Mouse (Mus musculus): ENCODE measurements around the gene Htr3b. TPM values are rescaled to one million over a fixed set of nuclear protein-coding genes. Genes with fewer than 3 reads are reported as not detected.
A peak's percentile ranks its signal among the peaks of the same experiment; 100 is the strongest.

Htr3b gene
- polyA plus RNA-seq, 1 experiment from 2014 or later = 0.96 TPM

DNA sequence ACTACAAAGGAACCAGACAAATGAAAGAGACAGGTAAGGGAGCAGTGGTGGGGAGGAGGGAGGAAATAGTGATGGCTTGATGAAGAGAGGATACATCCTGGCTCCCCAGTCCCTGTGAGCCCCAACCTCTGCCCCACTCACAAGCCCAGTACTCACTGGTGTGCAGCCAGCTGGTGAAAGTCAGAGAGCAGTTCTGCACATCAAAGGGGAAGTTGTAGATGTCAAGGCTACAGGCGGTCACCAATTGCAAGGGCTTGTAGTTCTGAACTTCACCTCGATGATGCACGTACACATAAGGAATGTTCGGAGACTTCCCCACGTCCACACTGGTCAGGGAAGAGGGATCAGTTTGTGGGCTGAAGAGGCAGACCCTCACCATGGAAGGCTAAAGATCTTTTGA lies 60.4 kb downstream of the Htr3b start:
- no peaks in the 10 kb centered on the region for H3K27me3 ChIP-seq (replicated peaks; ENCODE audit: control insufficient read depth, insufficient read depth, low read length)
- no peaks in the 10 kb centered on the region for H3K36me3 ChIP-seq (ENCODE audit: control insufficient read depth, insufficient read depth)
- ATAC-seq = no peak
- WGBS = 76% methylated on average over 5 of the region's 5 CpGs
- no peak for TF ChIP-seq CTCF (IDR thresholded peaks at IDR 0.05; ENCODE audit: low read depth)
- H3K27ac ChIP-seq (ENCODE audit: low read depth, low read length) = no peak overlapping the region
- no peak overlapping the region for H3K4me3 ChIP-seq (ENCODE audit: low read depth, low read length)
- H3K4me2 ChIP-seq (replicated peaks; ENCODE audit: low read depth) = no peak overlapping the region
- no peaks in the 10 kb centered on the region for H3K9me3 ChIP-seq (ENCODE audit: control insufficient read depth)
- H3K9ac ChIP-seq (ENCODE audit: low read depth, low read length) = no peak overlapping the region
- H3K4me1 ChIP-seq (replicated peaks; ENCODE audit: control insufficient read depth, insufficient read depth, low read length) = no peaks in the 10 kb centered on the region

DNA sequence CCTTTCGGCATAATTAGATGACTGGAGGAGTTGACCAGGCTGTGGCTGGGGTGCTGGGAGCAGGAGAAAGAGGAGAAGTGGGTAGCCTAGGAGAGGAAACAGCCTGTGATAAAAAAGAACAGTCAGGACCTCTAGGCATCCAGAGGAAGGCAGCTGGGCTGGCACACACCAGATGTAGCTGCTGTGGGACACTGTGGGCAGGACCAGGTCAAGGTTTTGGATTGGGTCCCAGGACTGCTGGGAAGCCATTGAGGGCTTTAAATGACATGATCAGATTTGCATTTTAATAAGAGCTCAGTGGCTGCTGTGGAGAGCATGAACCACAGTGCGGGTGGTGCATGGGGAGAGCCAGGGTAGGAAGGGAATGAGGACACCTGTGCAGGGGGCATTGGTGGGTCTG lies 61.0 kb downstream of the Htr3b start:
- no peak overlapping the region for H3K4me2 ChIP-seq (replicated peaks; ENCODE audit: low read depth)
- no peak for ATAC-seq
- H3K9ac ChIP-seq (ENCODE audit: low read depth, low read length) = no peak overlapping the region
- no peak overlapping the region for H3K27ac ChIP-seq (ENCODE audit: low read depth, low read length)
- H3K4me1 ChIP-seq (replicated peaks; ENCODE audit: control insufficient read depth, insufficient read depth, low read length) = no peaks in the 10 kb centered on the region
- H3K36me3 ChIP-seq (ENCODE audit: control insufficient read depth, insufficient read depth) = no peaks in the 10 kb centered on the region
- H3K27me3 ChIP-seq (replicated peaks; ENCODE audit: control insufficient read depth, insufficient read depth, low read length) = no peaks in the 10 kb centered on the region
- no peak for TF ChIP-seq CTCF (IDR thresholded peaks at IDR 0.05; ENCODE audit: low read depth)
- WGBS = 76% methylated on average over 2 of the region's 2 CpGs
- H3K4me3 ChIP-seq (ENCODE audit: low read depth, low read length) = no peak overlapping the region
- no peaks in the 10 kb centered on the region for H3K9me3 ChIP-seq (ENCODE audit: control insufficient read depth)

DNA sequence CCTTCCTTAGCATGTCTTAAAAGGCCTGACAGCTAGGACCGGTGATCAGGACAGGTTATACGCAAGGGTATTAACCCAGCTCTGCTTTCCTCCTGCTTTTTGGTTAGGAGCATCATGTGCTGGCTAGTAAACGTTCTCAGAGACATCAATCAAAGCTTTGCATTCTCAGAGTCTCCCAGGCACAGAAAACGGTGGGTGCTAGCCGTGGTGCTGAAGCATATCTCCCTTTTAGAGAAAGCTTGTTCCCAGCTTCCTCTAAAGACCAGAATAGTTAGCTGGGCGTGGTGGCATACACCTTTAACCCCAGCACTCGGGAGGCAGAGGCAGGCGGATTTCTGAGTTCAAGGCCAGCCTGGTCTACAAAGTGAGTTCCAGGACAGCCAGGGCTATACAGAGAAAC lies 66.2 kb downstream of the Htr3b start:
- ATAC-seq = no peak
- no peak overlapping the region for H3K4me3 ChIP-seq (ENCODE audit: low read depth, low read length)
- H3K4me2 ChIP-seq (replicated peaks; ENCODE audit: low read depth) = no peak overlapping the region
- no peaks in the 10 kb centered on the region for H3K4me1 ChIP-seq (replicated peaks; ENCODE audit: control insufficient read depth, insufficient read depth, low read length)
- H3K36me3 ChIP-seq (ENCODE audit: control insufficient read depth, insufficient read depth) = no peaks in the 10 kb centered on the region
- H3K9me3 ChIP-seq (ENCODE audit: control insufficient read depth) = no peaks in the 10 kb centered on the region
- no peaks in the 10 kb centered on the region for H3K27me3 ChIP-seq (replicated peaks; ENCODE audit: control insufficient read depth, insufficient read depth, low read length)
- 10% methylated on average over 8 of the region's 8 CpGs for WGBS
- no peak for TF ChIP-seq CTCF (IDR thresholded peaks at IDR 0.05; ENCODE audit: low read depth)
- no peak overlapping the region for H3K27ac ChIP-seq (ENCODE audit: low read depth, low read length)
- no peak overlapping the region for H3K9ac ChIP-seq (ENCODE audit: low read depth, low read length)

DNA sequence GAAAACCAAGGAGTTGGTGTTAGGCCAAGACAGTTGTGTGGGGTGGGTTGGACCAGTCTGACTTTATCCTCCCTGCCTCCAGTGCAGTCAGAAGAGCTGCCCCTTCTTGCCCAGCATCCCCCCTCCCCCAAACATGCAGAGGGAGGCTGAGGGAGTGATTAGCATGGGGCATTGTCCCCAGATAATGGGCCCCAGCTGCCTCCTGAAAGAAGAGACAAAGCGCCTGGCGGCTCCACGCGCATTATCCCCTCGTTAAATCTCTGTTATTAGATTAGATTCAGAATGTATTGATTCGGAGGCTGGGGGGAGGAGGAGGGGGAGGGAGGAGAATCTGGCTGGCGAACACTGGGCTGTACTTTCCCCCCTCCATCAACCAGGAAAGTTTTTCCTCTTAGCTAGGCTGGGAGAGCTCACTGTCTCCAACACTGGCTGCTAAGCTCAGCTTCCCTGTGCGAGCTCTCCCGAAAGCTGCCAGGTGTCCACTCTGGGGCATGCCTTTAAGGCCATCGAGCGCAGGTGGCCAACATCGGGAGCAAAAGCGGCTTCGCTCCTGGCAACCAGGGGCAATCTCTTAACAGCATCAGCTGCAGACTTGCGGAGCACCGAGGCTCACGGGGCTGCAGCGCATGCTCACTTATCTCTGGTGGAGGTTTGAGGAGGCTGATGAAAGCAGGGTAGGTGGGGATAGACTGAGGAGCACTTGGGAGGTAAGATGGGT lies 68.8 kb downstream of the Htr3b start:
- H3K27me3 ChIP-seq (replicated peaks; ENCODE audit: control insufficient read depth, insufficient read depth, low read length) = no peaks in the 10 kb centered on the region
- H3K4me3 ChIP-seq (ENCODE audit: low read depth, low read length) = no peak overlapping the region
- 20% methylated on average over 18 of the region's 18 CpGs for WGBS
- no peaks in the 10 kb centered on the region for H3K4me1 ChIP-seq (replicated peaks; ENCODE audit: control insufficient read depth, insufficient read depth, low read length)
- no peak overlapping the region for H3K27ac ChIP-seq (ENCODE audit: low read depth, low read length)
- TF ChIP-seq CTCF (IDR thresholded peaks at IDR 0.05; ENCODE audit: low read depth) = no peak
- H3K4me2 ChIP-seq (replicated peaks; ENCODE audit: low read depth) = no peak overlapping the region
- ATAC-seq = no peak
- no peak overlapping the region for H3K9ac ChIP-seq (ENCODE audit: low read depth, low read length)
- no peaks in the 10 kb centered on the region for H3K36me3 ChIP-seq (ENCODE audit: control insufficient read depth, insufficient read depth)
- no peaks in the 10 kb centered on the region for H3K9me3 ChIP-seq (ENCODE audit: control insufficient read depth)

DNA sequence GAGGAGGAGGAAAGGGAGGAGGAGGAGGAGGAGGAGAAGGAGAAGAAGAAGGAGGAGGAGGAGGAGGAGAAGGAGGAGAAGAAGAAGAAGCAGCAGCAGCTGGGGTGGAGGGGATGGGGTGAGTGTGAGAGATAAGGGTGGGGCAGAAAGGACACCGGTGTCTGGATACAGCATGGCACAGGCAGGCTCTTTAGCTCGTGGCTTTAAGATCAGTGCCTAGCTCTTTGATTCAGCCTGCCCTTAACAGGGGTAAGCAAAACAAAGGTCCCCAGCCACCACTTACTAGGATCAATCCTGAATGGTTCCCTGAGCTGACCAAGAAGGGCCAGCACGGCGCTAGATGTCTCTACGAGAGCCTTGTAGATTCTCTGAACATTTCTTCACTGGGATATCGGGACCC lies 70.0 kb downstream of the Htr3b start:
- H3K27ac ChIP-seq (ENCODE audit: low read depth, low read length) = no peak overlapping the region
- H3K4me2 ChIP-seq (replicated peaks; ENCODE audit: low read depth) = no peak overlapping the region
- H3K4me1 ChIP-seq (replicated peaks; ENCODE audit: control insufficient read depth, insufficient read depth, low read length) = no peaks in the 10 kb centered on the region
- no peak overlapping the region for H3K9ac ChIP-seq (ENCODE audit: low read depth, low read length)
- H3K9me3 ChIP-seq (ENCODE audit: control insufficient read depth) = no peaks in the 10 kb centered on the region
- 76% methylated on average over 6 of the region's 6 CpGs for WGBS
- H3K4me3 ChIP-seq (ENCODE audit: low read depth, low read length) = no peak overlapping the region
- no peak for TF ChIP-seq CTCF (IDR thresholded peaks at IDR 0.05; ENCODE audit: low read depth)
- no peak for ATAC-seq
- H3K36me3 ChIP-seq (ENCODE audit: control insufficient read depth, insufficient read depth) = no peaks in the 10 kb centered on the region
- H3K27me3 ChIP-seq (replicated peaks; ENCODE audit: control insufficient read depth, insufficient read depth, low read length) = no peaks in the 10 kb centered on the region

DNA sequence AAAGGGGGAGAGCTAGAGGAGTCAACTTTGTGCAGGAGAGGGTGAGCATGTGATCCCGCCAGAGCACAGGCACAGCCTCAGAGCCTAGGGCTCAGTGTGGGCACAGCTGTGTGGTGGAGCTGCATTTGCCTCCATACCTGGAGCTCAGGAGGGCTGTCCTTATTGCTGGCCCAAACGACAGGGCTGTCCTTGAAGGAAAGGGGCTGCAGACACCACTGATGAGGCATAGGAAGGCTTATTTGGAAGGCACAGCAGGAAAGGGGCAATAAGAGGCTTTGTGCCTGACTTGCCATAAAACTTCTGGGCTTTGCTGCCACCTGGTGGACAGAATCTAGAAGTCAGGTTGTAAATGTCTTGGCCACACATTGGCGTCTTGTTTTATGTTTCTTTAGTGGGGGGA lies 70.8 kb downstream of the Htr3b start:
- H3K4me3 ChIP-seq (ENCODE audit: low read depth, low read length) = no peak overlapping the region
- no peak overlapping the region for H3K27ac ChIP-seq (ENCODE audit: low read depth, low read length)
- no peaks in the 10 kb centered on the region for H3K36me3 ChIP-seq (ENCODE audit: control insufficient read depth, insufficient read depth)
- H3K9ac ChIP-seq (ENCODE audit: low read depth, low read length) = no peak overlapping the region
- ATAC-seq = no peak
- H3K4me1 ChIP-seq (replicated peaks; ENCODE audit: control insufficient read depth, insufficient read depth, low read length) = no peaks in the 10 kb centered on the region
- no peaks in the 10 kb centered on the region for H3K9me3 ChIP-seq (ENCODE audit: control insufficient read depth)
- WGBS = 28% methylated on average over 3 of the region's 3 CpGs
- no peak overlapping the region for H3K4me2 ChIP-seq (replicated peaks; ENCODE audit: low read depth)
- H3K27me3 ChIP-seq (replicated peaks; ENCODE audit: control insufficient read depth, insufficient read depth, low read length) = no peaks in the 10 kb centered on the region
- TF ChIP-seq CTCF (IDR thresholded peaks at IDR 0.05; ENCODE audit: low read depth) = peak; percentile 87

DNA sequence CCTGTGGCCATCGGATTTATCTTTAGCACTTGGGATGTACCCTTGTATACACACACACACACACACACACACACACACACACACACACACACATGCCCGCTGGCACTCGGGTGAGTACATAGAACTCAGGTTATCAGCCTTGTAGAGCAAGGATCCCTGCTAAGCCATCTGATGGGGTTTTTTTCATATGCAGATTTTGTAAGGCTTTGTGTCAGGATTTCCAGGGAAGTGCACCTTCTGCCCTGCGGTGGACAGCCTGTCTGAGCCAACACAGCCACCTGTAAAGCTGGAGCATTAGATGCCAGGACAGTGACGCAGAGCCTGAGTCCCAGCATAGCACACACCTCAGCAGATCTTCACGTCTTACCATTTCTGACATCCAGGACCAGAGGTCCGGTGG lies 75.7 kb downstream of the Htr3b start:
- no peaks in the 10 kb centered on the region for H3K36me3 ChIP-seq (ENCODE audit: control insufficient read depth, insufficient read depth)
- H3K27me3 ChIP-seq (replicated peaks; ENCODE audit: control insufficient read depth, insufficient read depth, low read length) = no peaks in the 10 kb centered on the region
- no peak for ATAC-seq
- H3K4me3 ChIP-seq (ENCODE audit: low read depth, low read length) = no peak overlapping the region
- H3K27ac ChIP-seq (ENCODE audit: low read depth, low read length) = no peak overlapping the region
- H3K4me2 ChIP-seq (replicated peaks; ENCODE audit: low read depth) = no peak overlapping the region
- H3K4me1 ChIP-seq (replicated peaks; ENCODE audit: control insufficient read depth, insufficient read depth, low read length) = no peaks in the 10 kb centered on the region
- no peak overlapping the region for H3K9ac ChIP-seq (ENCODE audit: low read depth, low read length)
- no peaks in the 10 kb centered on the region for H3K9me3 ChIP-seq (ENCODE audit: control insufficient read depth)
- no peak for TF ChIP-seq CTCF (IDR thresholded peaks at IDR 0.05; ENCODE audit: low read depth)
- WGBS = 79% methylated on average over 7 of the region's 7 CpGs

Other genes with a start within 250 kb of the Htr3b start
- 0.61 and 0.91 TPM in 2 replicates for gene Zbtb16, start 128.8 kb downstream of the Htr3b start, polyA plus RNA-seq (2015; fragmentation: Nextera tagmentation; extraction: Ambion mirVana)
- gene Htr3a, start 53.9 kb downstream of the Htr3b start, polyA plus RNA-seq (2015; fragmentation: Nextera tagmentation; extraction: Ambion mirVana) = 6.2 and 7.3 TPM in 2 replicates
- gene Usp28, start 20.4 kb upstream of the Htr3b start, polyA plus RNA-seq (2015; fragmentation: Nextera tagmentation; extraction: Ambion mirVana) = 5.5 and 6.4 TPM in 2 replicates
- 8.1 and 9.9 TPM in 2 replicates for gene Zw10, start 90.6 kb upstream of the Htr3b start, polyA plus RNA-seq (2015; fragmentation: Nextera tagmentation; extraction: Ambion mirVana)
- 0.86 and 1.1 TPM in 2 replicates for gene Tmprss5, start 116.3 kb upstream of the Htr3b start, polyA plus RNA-seq (2015; fragmentation: Nextera tagmentation; extraction: Ambion mirVana)

All from intestine, postnatal 0 days (tissue).